Mouse (Mus musculus) heart, embryonic 16.5 days (tissue): ENCODE measurements at regions not wholly inside any gene's neighbourhood (a gene's known extent, or its start where the extent isn't known, plus 50 kb on each side); places are given as distances from the start of the nearest gene placed in this dataset.

Experiments
- ATAC-seq: fragments of 200-750 bp; cut with Nextera tagmentation; replicated peaks from 2 replicates; pipeline ENCODE4 v1.8.0; 2017; ENCODE audit warnings: moderate number of reproducible peaks; ENCODE audit not compliant: insufficient read depth, low FRiP score; ENCODE audit errors: extremely low read depth
- H3K27ac ChIP-seq: fragments of 300-500 bp; sonication (generic); 2 replicates; pipeline ENCODE4 v1.5.1; 2014; ENCODE audit warnings: mild to moderate bottlenecking, low read length, control low read depth, moderate library complexity
- H3K27me3 ChIP-seq: fragments of 300-500 bp; sonication (generic); 2 replicates; pipeline ENCODE4 v1.6.1; 2014; ENCODE audit warnings: low read length, mixed read lengths; ENCODE audit not compliant: control insufficient read depth, insufficient read depth
- H3K36me3 ChIP-seq: fragments of 300-500 bp; sonication (generic); 2 replicates; pipeline ENCODE4 v1.6.1; 2014; ENCODE audit not compliant: control insufficient read depth, insufficient read depth
- H3K4me1 ChIP-seq: fragments of 300-500 bp; sonication (generic); 2 replicates; pipeline ENCODE4 v1.6.1; 2014; ENCODE audit warnings: low read length, mixed read lengths; ENCODE audit not compliant: control insufficient read depth, insufficient read depth
- H3K4me2 ChIP-seq: fragments of 300-500 bp; sonication (generic); 2 replicates; pipeline ENCODE4 v1.6.1; 2014; ENCODE audit warnings: low read depth, mild to moderate bottlenecking, control low read depth, low read length
- H3K4me3 ChIP-seq: fragments of 300-500 bp; sonication (generic); 2 replicates; pipeline ENCODE4 v1.5.1; 2014; ENCODE audit warnings: mild to moderate bottlenecking, control low read depth, low read length
- H3K9ac ChIP-seq: fragments of 300-500 bp; sonication (generic); 2 replicates; pipeline ENCODE4 v1.6.1; 2014; ENCODE audit warnings: low read length, control low read depth
- H3K9me3 ChIP-seq: fragments of 300-500 bp; sonication (generic); replicated peaks from 2 replicates; pipeline ENCODE4 v1.6.1; 2016; ENCODE audit warnings: low read length; ENCODE audit not compliant: control insufficient read depth
- WGBS: fragments of 180-500 bp; shearing (Covaris S2); extraction: QIAGEN DNeasy Blood & Tissue Kit; methylation state at CpG from one replicate; pipeline ENCODE4 v1.1.7; 2014; 5-methylcytosine and 5-hydroxymethylcytosine counted together

GRCm38 (mm10) chr13:71075916-71076315 lies 234.3 kb upstream of the Adamts16 start:
- H3K4me1 ChIP-seq: no peaks in the 10 kb centered on the region
- ATAC-seq: no peak
- H3K4me3 ChIP-seq: no peak overlapping the region
- no peak overlapping the region for H3K27ac ChIP-seq
- H3K9ac ChIP-seq: no peak overlapping the region
- H3K9me3 ChIP-seq: no peaks in the 10 kb centered on the region
- WGBS: 84% methylated on average over 4 of the region's 4 CpGs
- no peak overlapping the region for H3K4me2 ChIP-seq
- no peaks in the 10 kb centered on the region for H3K36me3 ChIP-seq
- no peaks in the 10 kb centered on the region for H3K27me3 ChIP-seq

- Histone ChIP-seq H3K36me3 (no peaks in the 10 kb centered on the region), H3K4me3 (no peak overlapping the region), H3K27ac (no peak overlapping the region), H3K9ac (no peak overlapping the region), H3K4me1 (no peaks in the 10 kb centered on the region), H3K4me2 (no peak overlapping the region), H3K9me3 (no peaks in the 10 kb centered on the region), H3K27me3 (no peaks in the 10 kb centered on the region)
- WGBS: 65% methylated on average over 10 of the region's 10 CpGs
- no peak for ATAC-seq
These were observed 232.4 kb upstream of the Adamts16 start for GRCm38 (mm10) chr13:71074012-71074411.

- Histone ChIP-seq H3K27ac (no peak overlapping the region), H3K4me2 (no peak overlapping the region), H3K27me3 (no peaks in the 10 kb centered on the region), H3K9me3 (no peaks in the 10 kb centered on the region), H3K4me1 (no peaks in the 10 kb centered on the region), H3K4me3 (no peak overlapping the region), H3K9ac (no peak overlapping the region), H3K36me3 (no peaks in the 10 kb centered on the region)
- ATAC-seq: no peak
- WGBS: 60% methylated on average over 11 of the region's 11 CpGs
These were observed 227.2 kb upstream of the Adamts16 start for GRCm38 (mm10) chr13:71068757-71069201.

- H3K9me3 ChIP-seq: no peaks in the 10 kb centered on the region
- no peak for ATAC-seq
- H3K27me3 ChIP-seq: no peaks in the 10 kb centered on the region
- H3K4me1 ChIP-seq: no peaks in the 10 kb centered on the region
- H3K9ac ChIP-seq: no peak overlapping the region
- 27% methylated on average over 4 of the region's 4 CpGs for WGBS
- H3K36me3 ChIP-seq: no peaks in the 10 kb centered on the region
- no peak overlapping the region for H3K4me3 ChIP-seq
- no peak overlapping the region for H3K4me2 ChIP-seq
- H3K27ac ChIP-seq: no peak overlapping the region
These were observed 226.4 kb upstream of the Adamts16 start for GRCm38 (mm10) chr13:71068011-71068410.

- H3K9ac ChIP-seq: no peak overlapping the region
- H3K4me2 ChIP-seq: no peak overlapping the region
- no peaks in the 10 kb centered on the region for H3K27me3 ChIP-seq
- H3K27ac ChIP-seq: no peak overlapping the region
- H3K36me3 ChIP-seq: no peaks in the 10 kb centered on the region
- no peak for ATAC-seq
- H3K4me1 ChIP-seq: no peaks in the 10 kb centered on the region
- 38% methylated on average over 1 of the region's 1 CpGs for WGBS
- no peaks in the 10 kb centered on the region for H3K9me3 ChIP-seq
- no peak overlapping the region for H3K4me3 ChIP-seq
These were observed 224.0 kb upstream of the Adamts16 start for GRCm38 (mm10) chr13:71065568-71065967.

GRCm38 (mm10) chr13:71064590-71065307 lies 223.1 kb upstream of the Adamts16 start:
- Histone ChIP-seq H3K4me1 (no peaks in the 10 kb centered on the region), H3K27ac (no peak overlapping the region), H3K36me3 (no peaks in the 10 kb centered on the region), H3K9me3 (no peaks in the 10 kb centered on the region), H3K4me3 (no peak overlapping the region), H3K9ac (no peak overlapping the region), H3K27me3 (no peaks in the 10 kb centered on the region), H3K4me2 (no peak overlapping the region)
- ATAC-seq: no peak
- WGBS: 75% methylated on average over 8 of the region's 8 CpGs

- H3K4me3 ChIP-seq: no peak overlapping the region
- H3K4me2 ChIP-seq: no peak overlapping the region
- H3K36me3 ChIP-seq: no peaks in the 10 kb centered on the region
- no peaks in the 10 kb centered on the region for H3K4me1 ChIP-seq
- ATAC-seq: no peak
- WGBS: 86% methylated on average over 21 of the region's 21 CpGs
- H3K9ac ChIP-seq: no peak overlapping the region
- H3K27ac ChIP-seq: no peak overlapping the region
- H3K27me3 ChIP-seq: no peaks in the 10 kb centered on the region
- no peaks in the 10 kb centered on the region for H3K9me3 ChIP-seq
These were observed 212.0 kb upstream of the Adamts16 start for GRCm38 (mm10) chr13:71053361-71054264.

GRCm38 (mm10) chr13:71050646-71051045 lies 209.0 kb upstream of the Adamts16 start:
- H3K9me3 ChIP-seq: no peaks in the 10 kb centered on the region
- peak overlapping the region; percentile 31; the same call in 1 of the 2 replicates for H3K4me2 ChIP-seq
- H3K27me3 ChIP-seq: no peaks in the 10 kb centered on the region
- H3K4me1 ChIP-seq: no peaks in the 10 kb centered on the region
- H3K27ac ChIP-seq: no peak overlapping the region
- no peaks in the 10 kb centered on the region for H3K36me3 ChIP-seq
- no peak overlapping the region for H3K9ac ChIP-seq
- 34% methylated on average over 13 of the region's 13 CpGs for WGBS
- no peak overlapping the region for H3K4me3 ChIP-seq
- no peak for ATAC-seq

- Histone ChIP-seq H3K36me3 (no peaks in the 10 kb centered on the region), H3K9me3 (no peaks in the 10 kb centered on the region), H3K4me3 (no peak overlapping the region), H3K27me3 (no peaks in the 10 kb centered on the region), H3K27ac (no peak overlapping the region), H3K9ac (no peak overlapping the region), H3K4me2 (no peak overlapping the region), H3K4me1 (no peaks in the 10 kb centered on the region)
- WGBS: 89% methylated on average over 8 of the region's 8 CpGs
- no peak for ATAC-seq
These were observed 194.4 kb upstream of the Adamts16 start for GRCm38 (mm10) chr13:71036000-71036399.
